8 mouse cellular contexts compared by ENCODE assay signal in the genomic region with DNA sequence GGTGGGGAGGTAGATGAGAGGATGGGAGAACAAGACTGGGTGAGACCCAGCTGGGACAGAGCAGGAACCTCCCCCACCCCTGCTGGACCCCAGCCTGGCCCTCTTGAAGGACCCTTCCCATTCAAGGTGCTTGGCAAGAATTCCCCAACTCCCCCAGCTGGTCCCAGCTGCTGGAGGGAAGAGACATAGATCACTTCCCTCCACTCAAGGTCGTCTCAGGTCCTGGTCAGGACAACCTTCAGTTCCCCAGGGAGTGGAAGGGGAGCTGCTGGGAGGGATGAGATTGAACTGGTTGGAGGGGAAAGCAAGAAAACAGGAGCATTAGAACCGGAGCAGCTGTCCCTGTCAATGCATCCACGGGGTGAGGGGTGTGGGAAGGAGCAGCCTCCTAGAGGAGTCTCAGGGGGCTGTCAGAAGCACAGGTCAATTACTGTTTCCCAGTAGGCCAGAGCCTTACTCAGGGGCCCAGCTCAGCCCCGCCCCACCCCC. TPM values are rescaled to one million over a fixed set of nuclear protein-coding genes. Genes with fewer than 3 reads are reported as not detected.
DNase-seq lines count a peak whose midpoint lies in the region; ATAC-seq and TF ChIP-seq lines count a peak whose summit lies in the region.

No protein-coding gene starts in this region.

- no peaks in the 10 kb centered on the region for H3K36me3 ChIP-seq in forebrain, embryonic 13.5 days (ENCODE audit: poor library complexity, severe bottlenecking)
- no peaks in the 10 kb centered on the region for H3K36me3 ChIP-seq in forebrain, embryonic 11.5 days (ENCODE audit: control insufficient read depth, insufficient read depth, low read length)
- H3K36me3 ChIP-seq in C2C12 (ENCODE audit: control insufficient read depth, insufficient read depth) = no peaks in the 10 kb centered on the region
- no peaks in the 10 kb centered on the region; the same call in 1 of the 2 replicates for H3K36me3 ChIP-seq in limb, embryonic 14.5 days (ENCODE audit: control insufficient read depth, insufficient read depth, low read length)

- peaks cover 100% of the 10 kb centered on the region for H3K79me2 ChIP-seq in C2C12 (ENCODE audit: control insufficient read depth, insufficient read depth)

- no peaks in the 10 kb centered on the region for H3K9me3 ChIP-seq in forebrain, embryonic 13.5 days (replicated peaks)
- no peaks in the 10 kb centered on the region for H3K9me3 ChIP-seq in forebrain, embryonic 11.5 days (ENCODE audit: control insufficient read depth, low read length)
- H3K9me3 ChIP-seq in limb, embryonic 14.5 days (ENCODE audit: control insufficient read depth, low read length) = no peaks in the 10 kb centered on the region

- peak; percentile 55 for ATAC-seq in forebrain, embryonic 13.5 days
- ATAC-seq in forebrain, embryonic 11.5 days (replicated peaks; ENCODE audit: low FRiP score) = no peak
- peak; percentile 50; the same call in 1 of the 2 replicates for ATAC-seq in limb, embryonic 14.5 days (ENCODE audit: low FRiP score, low read depth)
- no peak for ATAC-seq in megakaryocyte progenitor cell, adult 5-6 weeks (replicated peaks; ENCODE audit: poor library complexity)

- peak overlapping the region; percentile 28; the same call in 1 of the 2 replicates for H3K9ac ChIP-seq in forebrain, embryonic 13.5 days
- H3K9ac ChIP-seq in forebrain, embryonic 11.5 days (ENCODE audit: low read length) = no peak overlapping the region
- H3K9ac ChIP-seq in limb, embryonic 14.5 days (ENCODE audit: low read depth, low read length, severe bottlenecking) = no peak overlapping the region

- peak overlapping the region; percentile 28; the same call in 1 of the 2 replicates for H3K27ac ChIP-seq in forebrain, embryonic 13.5 days
- H3K27ac ChIP-seq in forebrain, embryonic 11.5 days (ENCODE audit: low read depth, low read length) = no peak overlapping the region
- H3K27ac ChIP-seq in limb, embryonic 14.5 days (replicated peaks; ENCODE audit: low read depth, low read length) = no peak overlapping the region

- peak overlapping the region; percentile 48 for H3K4me2 ChIP-seq in forebrain, embryonic 13.5 days
- no peak overlapping the region for H3K4me2 ChIP-seq in forebrain, embryonic 11.5 days (ENCODE audit: low read depth, low read length, severe bottlenecking)
- H3K4me2 ChIP-seq in limb, embryonic 14.5 days (replicated peaks; ENCODE audit: low read depth, low read length, severe bottlenecking) = no peak overlapping the region

- H3K4me1 ChIP-seq in forebrain, embryonic 13.5 days = peaks cover 49% of the 10 kb centered on the region
- H3K4me1 ChIP-seq in forebrain, embryonic 11.5 days (replicated peaks; ENCODE audit: control insufficient read depth, insufficient read depth, low read length) = no peaks in the 10 kb centered on the region
- peaks cover 17% of the 10 kb centered on the region for H3K4me1 ChIP-seq in limb, embryonic 14.5 days (ENCODE audit: control insufficient read depth, insufficient read depth, low read length)

- WGBS in forebrain, embryonic 13.5 days = 33% methylated on average over 4 of the region's 4 CpGs
- WGBS in forebrain, embryonic 11.5 days = 49% methylated on average over 4 of the region's 4 CpGs
- WGBS in limb, embryonic 14.5 days = 43% methylated on average over 4 of the region's 4 CpGs

- H3K4me3 ChIP-seq in forebrain, embryonic 13.5 days = peak overlapping the region; percentile 10; the same call in 1 of the 2 replicates
- H3K4me3 ChIP-seq in forebrain, embryonic 11.5 days (ENCODE audit: low read depth, low read length) = no peak overlapping the region
- H3K4me3 ChIP-seq in C2C12 (ENCODE audit: insufficient read depth, poor library complexity, severe bottlenecking) = no peak overlapping the region
- H3K4me3 ChIP-seq in limb, embryonic 14.5 days (replicated peaks; ENCODE audit: low read length) = no peak overlapping the region

- DNase-seq in forebrain, embryonic 11.5 days (ENCODE audit: low spot score) = no peak
- peak; percentile 37 to 45 for DNase-seq in heart, adult 9 months (ENCODE audit: low spot score in 2 of 2)
- DNase-seq in limb, embryonic 14.5 days (ENCODE audit: low spot score) = no peak
- no peak for DNase-seq in urinary bladder, adult 2 months (ENCODE audit: low spot score)
- DNase-seq in MN1 (ENCODE audit: low spot score) = no peak

- no peak for TF ChIP-seq POLR2A in limb, embryonic 14.5 days (IDR thresholded peaks at IDR 0.05; ENCODE audit: borderline replicate concordance, extremely low read depth, insufficient read depth, insufficient read length)

- H3K79me3 ChIP-seq in C2C12 (ENCODE audit: low read depth) = peaks cover 99% of the 10 kb centered on the region

- H3ac ChIP-seq in C2C12 (ENCODE audit: control insufficient read depth, insufficient read length, low read depth) = no peak overlapping the region

- no peak for TF ChIP-seq CTCF in C2C12 (IDR thresholded peaks at IDR 0.05; ENCODE audit: control insufficient read depth, insufficient read depth, insufficient read length)

- no peaks in the 10 kb centered on the region for H3K27me3 ChIP-seq in forebrain, embryonic 13.5 days
- H3K27me3 ChIP-seq in forebrain, embryonic 11.5 days (ENCODE audit: control insufficient read depth, insufficient read depth, low read length) = no peaks in the 10 kb centered on the region
- no peaks in the 10 kb centered on the region for H3K27me3 ChIP-seq in C2C12 (ENCODE audit: control insufficient read depth, insufficient read depth, insufficient read length)
- no peaks in the 10 kb centered on the region for H3K27me3 ChIP-seq in limb, embryonic 14.5 days (ENCODE audit: control insufficient read depth, insufficient read depth, low read length)

TF ChIP-seq in C2C12, 6 proteins besides CTCF, POLR2A, EP300 and RAD21:
- peak; percentile 64 for TF ChIP-seq MYOD1 (IDR thresholded peaks at IDR 0.05; ENCODE audit: control insufficient read depth, insufficient read length, low read depth)
- TF ChIP-seq CEBPB (IDR thresholded peaks at IDR 0.05; ENCODE audit: low read depth) = no peak

RNA-seq across cellular contexts. Expression of a gene that starts 10.5 kb away (rescaled TPM):
- 54.1 and 56.1 TPM in 2 replicates for polyA plus RNA-seq in forebrain, embryonic 13.5 days (2015; fragmentation: Nextera tagmentation; extraction: Ambion mirVana)
- polyA plus RNA-seq in forebrain, embryonic 11.5 days (2014; fragmentation: Nextera tagmentation; extraction: Ambion mirVana) = 64.6 and 66.1 TPM in 2 replicates
- polyA plus RNA-seq in C2C12 (2012; fragmentation: generic; extraction: Trizol) = 43.2 TPM
- polyA plus RNA-seq in limb, embryonic 14.5 days (2012; rRNA removed) = 164 and 197 TPM in 2 replicates
- polyA plus RNA-seq in limb, embryonic 14.5 days (2014; fragmentation: Nextera tagmentation; extraction: Ambion mirVana) = 47.4 and 52.7 TPM in 2 replicates
- polyA plus RNA-seq in urinary bladder, adult 2 months (2012; rRNA removed) = 74.0 and 86.9 TPM in 2 replicates
- total RNA-seq in megakaryocyte progenitor cell, adult 5-6 weeks (2015) = 157 and 168 TPM in 2 replicates
- total RNA-seq in megakaryocyte progenitor cell, adult 5-6 weeks (2017) = 53.9 and 58.1 TPM in 2 replicates

Comparison
In these comparisons a context has a peak if more than half of its experiments do, and no peak if none do; other contexts are left out.
1. ATAC-seq: peak in forebrain, embryonic 13.5 days (single experiment) and limb, embryonic 14.5 days (single experiment); none in forebrain, embryonic 11.5 days (single experiment) and megakaryocyte progenitor cell, adult 5-6 weeks (single experiment).
2. DNase-seq: peak in heart, adult 9 months (2 of 2); none in forebrain, embryonic 11.5 days (single experiment), limb, embryonic 14.5 days (single experiment), urinary bladder, adult 2 months (single experiment) and MN1 (single experiment).